8 mouse cellular contexts compared by ENCODE assay signal in the genomic region with DNA sequence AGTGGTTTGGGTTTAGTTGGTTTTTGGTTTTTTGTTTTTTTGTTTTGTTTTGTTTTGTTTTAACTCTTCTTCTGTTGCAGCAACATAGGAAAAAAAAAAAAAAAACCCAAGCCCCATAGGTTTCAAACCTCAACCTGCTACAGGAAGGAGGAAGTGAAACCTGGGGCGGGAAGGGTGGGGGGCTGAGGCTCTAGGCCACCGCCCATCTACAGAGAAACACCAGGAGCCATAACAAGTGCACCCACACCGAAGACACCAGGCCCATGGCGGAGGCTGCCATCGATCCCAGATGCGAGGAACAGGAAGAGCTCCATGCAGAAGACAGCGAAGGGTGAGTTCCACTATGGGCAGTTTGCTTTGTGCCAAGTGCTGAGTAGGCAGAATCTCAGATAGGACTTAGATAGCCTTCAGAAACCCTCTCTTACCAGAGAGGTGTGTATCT. TPM values are rescaled to one million over a fixed set of nuclear protein-coding genes. Genes with fewer than 3 reads are reported as not detected.
DNase-seq lines count a peak whose midpoint lies in the region; ATAC-seq and TF ChIP-seq lines count a peak whose summit lies in the region.

A gene (plus strand): TSS at position 174 of the 442 bp plus-strand sequence.

- no peak for ATAC-seq in neural tube, embryonic 12.5 days (ENCODE audit: low FRiP score, low read depth)
- ATAC-seq in neural tube, embryonic 15.5 days (ENCODE audit: low FRiP score), result no peak
- ATAC-seq in heart, embryonic 14.5 days (ENCODE audit: insufficient number of reproducible peaks, insufficient read depth, low FRiP score, low read depth), result no peak
- ATAC-seq in liver, postnatal 0 days, result peak; percentile 18; the same call in 1 of the 2 replicates
- no peak for ATAC-seq in midbrain, postnatal 0 days (ENCODE audit: low FRiP score)

- no peak for TF ChIP-seq POLR2A in cortical plate, adult 2 months (IDR thresholded peaks at IDR 0.05; ENCODE audit: extremely low read depth, insufficient read depth, low read length)

- no peaks in the 10 kb centered on the region for H3K9me3 ChIP-seq in neural tube, embryonic 12.5 days
- H3K9me3 ChIP-seq in neural tube, embryonic 15.5 days (replicated peaks), result no peaks in the 10 kb centered on the region
- no peaks in the 10 kb centered on the region for H3K9me3 ChIP-seq in heart, embryonic 14.5 days (ENCODE audit: control insufficient read depth, low read length)
- H3K9me3 ChIP-seq in liver, postnatal 0 days (ENCODE audit: low read length), result no peaks in the 10 kb centered on the region
- no peaks in the 10 kb centered on the region for H3K9me3 ChIP-seq in midbrain, postnatal 0 days (ENCODE audit: low read length)

- H3K9ac ChIP-seq in neural tube, embryonic 12.5 days, result no peak within 1 kb of the TSS
- H3K9ac ChIP-seq in neural tube, embryonic 15.5 days (replicated peaks), result no peak within 1 kb of the TSS
- peak within 1 kb of the TSS; percentile 47; the same call in 1 of the 2 replicates for H3K9ac ChIP-seq in heart, embryonic 14.5 days (ENCODE audit: low read length)
- peak within 1 kb of the TSS; percentile 42 for H3K9ac ChIP-seq in liver, postnatal 0 days (replicated peaks)
- H3K9ac ChIP-seq in midbrain, postnatal 0 days (replicated peaks; ENCODE audit: low read length, poor library complexity, severe bottlenecking), result no peak within 1 kb of the TSS

- no peak within 1 kb of the TSS for H3K4me2 ChIP-seq in neural tube, embryonic 12.5 days (replicated peaks)
- H3K4me2 ChIP-seq in neural tube, embryonic 15.5 days, result no peak within 1 kb of the TSS
- H3K4me2 ChIP-seq in heart, embryonic 14.5 days (ENCODE audit: low read length), result no peak within 1 kb of the TSS
- H3K4me2 ChIP-seq in liver, postnatal 0 days (ENCODE audit: low read depth, low read length), result peak within 1 kb of the TSS; percentile 61
- H3K4me2 ChIP-seq in midbrain, postnatal 0 days (ENCODE audit: low read depth, low read length, poor library complexity, severe bottlenecking), result no peak within 1 kb of the TSS

- intact Hi-C loops in left cerebral cortex, postnatal 4 days (cut with DNase I), result no loop called here

- H3K4me1 ChIP-seq in neural tube, embryonic 12.5 days, result 0 out of 2 replicates have a peak, but pooled peaks cover 12% of the 10 kb centered on the region
- peaks cover 17% of the 10 kb centered on the region for H3K4me1 ChIP-seq in neural tube, embryonic 15.5 days
- peaks cover 3% of the 10 kb centered on the region; the same call in 1 of the 2 replicates for H3K4me1 ChIP-seq in cortical plate, adult 2 months (ENCODE audit: control insufficient read depth, insufficient read depth, low read length)
- H3K4me1 ChIP-seq in heart, embryonic 14.5 days (ENCODE audit: control insufficient read depth in 2 of 2, insufficient read depth in 2 of 2, low read length in 2 of 2), result peaks cover 62 to 71% of the 10 kb centered on the region in 2 experiments
- peaks cover 10% of the 10 kb centered on the region for H3K4me1 ChIP-seq in liver, postnatal 0 days (ENCODE audit: insufficient read depth)
- H3K4me1 ChIP-seq in midbrain, postnatal 0 days (ENCODE audit: insufficient read depth, low read length), result no peaks in the 10 kb centered on the region

- no peak for TF ChIP-seq CTCF in cortical plate, adult 2 months (IDR thresholded peaks at IDR 0.05; ENCODE audit: extremely low read depth, insufficient read depth, low read length)
- TF ChIP-seq CTCF in liver, postnatal 0 days (IDR thresholded peaks at IDR 0.05; ENCODE audit: low read depth), result no peak
- no peak for TF ChIP-seq CTCF in midbrain, postnatal 0 days (IDR thresholded peaks at IDR 0.05)

- H3K27me3 ChIP-seq in neural tube, embryonic 12.5 days (replicated peaks), result no peaks in the 10 kb centered on the region
- no peaks in the 10 kb centered on the region for H3K27me3 ChIP-seq in neural tube, embryonic 15.5 days (replicated peaks)
- no peaks in the 10 kb centered on the region for H3K27me3 ChIP-seq in heart, embryonic 14.5 days (ENCODE audit: control insufficient read depth, insufficient read depth, low read length)
- H3K27me3 ChIP-seq in liver, postnatal 0 days (ENCODE audit: insufficient read depth, low read length), result no peaks in the 10 kb centered on the region
- 0 out of 2 replicates have a peak, but pooled peaks cover 3% of the 10 kb centered on the region for H3K27me3 ChIP-seq in midbrain, postnatal 0 days (ENCODE audit: insufficient read depth, low read length)

- no peak for TF ChIP-seq EP300 in liver, postnatal 0 days (IDR thresholded peaks at IDR 0.05; ENCODE audit: low read depth)

- H3K36me3 ChIP-seq in neural tube, embryonic 12.5 days, result no peaks in the 10 kb centered on the region
- H3K36me3 ChIP-seq in neural tube, embryonic 15.5 days, result no peaks in the 10 kb centered on the region
- no peaks in the 10 kb centered on the region for H3K36me3 ChIP-seq in heart, embryonic 14.5 days (ENCODE audit: control insufficient read depth, insufficient read depth, low read length)
- no peaks in the 10 kb centered on the region for H3K36me3 ChIP-seq in liver, postnatal 0 days (replicated peaks; ENCODE audit: insufficient read depth, low read length)
- no peaks in the 10 kb centered on the region for H3K36me3 ChIP-seq in midbrain, postnatal 0 days (ENCODE audit: insufficient read depth, low read length)

- H3K27ac ChIP-seq in neural tube, embryonic 12.5 days, result no peak within 1 kb of the TSS
- H3K27ac ChIP-seq in neural tube, embryonic 15.5 days (replicated peaks), result no peak within 1 kb of the TSS
- no peak within 1 kb of the TSS for H3K27ac ChIP-seq in cortical plate, adult 2 months (ENCODE audit: insufficient read depth, low read length)
- peak within 1 kb of the TSS; percentile 95 to 98 for H3K27ac ChIP-seq in heart, embryonic 14.5 days (replicated peaks in 1 of 2; ENCODE audit: control insufficient read depth in 1 of 2, insufficient read depth in 1 of 2, low read depth in 2 of 2, low read length in 2 of 2)
- H3K27ac ChIP-seq in liver, postnatal 0 days (ENCODE audit: low read depth), result peak within 1 kb of the TSS; percentile 55; the same call in 1 of the 2 replicates
- H3K27ac ChIP-seq in midbrain, postnatal 0 days (ENCODE audit: low read depth, low read length), result no peak within 1 kb of the TSS

- H3K4me3 ChIP-seq in neural tube, embryonic 12.5 days, result no peak within 1 kb of the TSS
- no peak within 1 kb of the TSS for H3K4me3 ChIP-seq in neural tube, embryonic 15.5 days (replicated peaks)
- no peak within 1 kb of the TSS for H3K4me3 ChIP-seq in cortical plate, adult 2 months (ENCODE audit: insufficient read depth, low read length)
- no peak within 1 kb of the TSS for H3K4me3 ChIP-seq in heart, embryonic 14.5 days (ENCODE audit: control insufficient read depth in 1 of 2, insufficient read depth in 1 of 2, low read depth in 1 of 2, low read length in 2 of 2)
- H3K4me3 ChIP-seq in liver, postnatal 0 days (ENCODE audit: low read depth, low read length), result peak within 1 kb of the TSS; percentile 45
- H3K4me3 ChIP-seq in midbrain, postnatal 0 days (ENCODE audit: low read depth, low read length), result no peak within 1 kb of the TSS

- 93% methylated on average over 7 of the region's 7 CpGs for WGBS in neural tube, embryonic 12.5 days
- 91% methylated on average over 7 of the region's 7 CpGs for WGBS in neural tube, embryonic 15.5 days
- WGBS in heart, embryonic 14.5 days, result 88% methylated on average over 7 of the region's 7 CpGs
- 53% methylated on average over 7 of the region's 7 CpGs for WGBS in liver, postnatal 0 days (ENCODE audit: insufficient replicate concordance)
- 98% methylated on average over 7 of the region's 7 CpGs for WGBS in midbrain, postnatal 0 days

- peak; percentile 46 for DNase-seq in liver, postnatal 0 days
- DNase-seq in right cerebral cortex, postnatal 36 days (ENCODE audit: low spot score in 2 of 2), result no peak
- no peak for DNase-seq in left cerebral cortex, postnatal 4 days
- DNase-seq in midbrain, postnatal 0 days (ENCODE audit: low spot score), result no peak

RNA-seq across cellular contexts. Expression of the gene that starts here (rescaled TPM):
- polyA plus RNA-seq in neural tube, embryonic 12.5 days (2016; fragmentation: Nextera tagmentation; extraction: Ambion mirVana), result 15.6 and 18.4 TPM in 2 replicates
- polyA plus RNA-seq in neural tube, embryonic 15.5 days (2015; fragmentation: Nextera tagmentation; extraction: Ambion mirVana), result 6.9 and 58.6 TPM in 2 replicates
- 10.2 and 12.2 TPM in 2 replicates for polyA plus RNA-seq in cortical plate, adult 2 months (2012; rRNA removed)
- polyA plus RNA-seq in heart, embryonic 14.5 days (2014; fragmentation: Nextera tagmentation; extraction: Ambion mirVana), result 48.6 and 49.3 TPM in 2 replicates
- polyA plus RNA-seq in liver, postnatal 0 days (2015; fragmentation: Nextera tagmentation; extraction: Ambion mirVana), result 31.5 and 33.6 TPM in 2 replicates
- total RNA-seq in left cerebral cortex, postnatal 4 days (2021), result 1 to 10 TPM; 5.5 to 5.7 TPM
- total RNA-seq in midbrain, postnatal 0 days (2014; rRNA removed), result 5.1 and 11.0 TPM in 2 replicates
- polyA plus RNA-seq in midbrain, postnatal 0 days (2015; fragmentation: Nextera tagmentation; extraction: Ambion mirVana), result 5.3 and 8.7 TPM in 2 replicates

Comparison
In these comparisons a context has a peak if more than half of its experiments do, and no peak if none do; other contexts are left out.
1. H3K27ac ChIP-seq: peak in heart, embryonic 14.5 days (2 of 2) and liver, postnatal 0 days (single experiment); none in neural tube, embryonic 12.5 days (single experiment), neural tube, embryonic 15.5 days (single experiment), cortical plate, adult 2 months (single experiment) and midbrain, postnatal 0 days (single experiment).
2. H3K9ac ChIP-seq: peak in heart, embryonic 14.5 days (single experiment) and liver, postnatal 0 days (single experiment); none in neural tube, embryonic 12.5 days (single experiment), neural tube, embryonic 15.5 days (single experiment) and midbrain, postnatal 0 days (single experiment).